Mouse (Mus musculus): Measurements from ENCODE around the gene Retnla. TPM values are rescaled to one million over a fixed set of nuclear protein-coding genes. Genes with fewer than 3 reads are reported as not detected.

Retnla gene
- polyA plus RNA-seq (2015; fragmentation: Nextera tagmentation; extraction: Ambion mirVana) = not detected in 2 replicates

- 61% methylated on average over 3 of the region's 3 CpGs for WGBS (ENCODE audit: insufficient replicate concordance)
- no peaks in the 10 kb centered on the region for H3K27me3 ChIP-seq (ENCODE audit: control insufficient read depth, insufficient read depth, low read depth, low read length)
- H3K36me3 ChIP-seq (ENCODE audit: control insufficient read depth, insufficient read depth) = no peaks in the 10 kb centered on the region
- no peaks in the 10 kb centered on the region for H3K9me3 ChIP-seq (replicated peaks; ENCODE audit: control insufficient read depth, low read length)
- H3K4me3 ChIP-seq (ENCODE audit: low read depth, low read length) = no peak within 1 kb of the TSS
- H3K4me1 ChIP-seq (ENCODE audit: control insufficient read depth, low read depth, low read length) = no peaks in the 10 kb centered on the region
- no peak for ATAC-seq (ENCODE audit: low read depth)
- H3K27ac ChIP-seq (ENCODE audit: low read length) = no peak within 1 kb of the TSS
- no peak within 1 kb of the TSS for H3K4me2 ChIP-seq (ENCODE audit: low read depth, low read length)
- H3K9ac ChIP-seq (ENCODE audit: low read depth, low read length) = no peak within 1 kb of the TSS
These were observed at the start of gene Retnla for GRCm38 (mm10) chr16:48842266-48842665. Gene Retnla (plus strand): TSS chr16:48842551.

- Histone ChIP-seq H3K4me3 (ENCODE audit: low read depth, low read length) (no peak overlapping the region), H3K9ac (ENCODE audit: low read depth, low read length) (no peak overlapping the region), H3K4me1 (ENCODE audit: control insufficient read depth, low read depth, low read length) (no peaks in the 10 kb centered on the region), H3K9me3 (replicated peaks; ENCODE audit: control insufficient read depth, low read length) (no peaks in the 10 kb centered on the region), H3K4me2 (ENCODE audit: low read depth, low read length) (no peak overlapping the region), H3K27me3 (ENCODE audit: control insufficient read depth, insufficient read depth, low read depth, low read length) (no peaks in the 10 kb centered on the region), H3K27ac (ENCODE audit: low read length) (no peak overlapping the region), H3K36me3 (ENCODE audit: control insufficient read depth, insufficient read depth) (no peaks in the 10 kb centered on the region)
- 28% methylated on average over 3 of the region's 3 CpGs for WGBS (ENCODE audit: insufficient replicate concordance)
- no peak for ATAC-seq (ENCODE audit: low read depth)
These were observed 44.1 kb upstream of the Retnla start for GRCm38 (mm10) chr16:48798285-48798684.

- Histone ChIP-seq H3K36me3 (ENCODE audit: control insufficient read depth, insufficient read depth) (no peaks in the 10 kb centered on the region), H3K9ac (ENCODE audit: low read depth, low read length) (no peak overlapping the region), H3K4me3 (ENCODE audit: low read depth, low read length) (no peak overlapping the region), H3K9me3 (replicated peaks; ENCODE audit: control insufficient read depth, low read length) (no peaks in the 10 kb centered on the region), H3K27ac (ENCODE audit: low read length) (no peak overlapping the region), H3K4me1 (ENCODE audit: control insufficient read depth, low read depth, low read length) (no peaks in the 10 kb centered on the region), H3K4me2 (ENCODE audit: low read depth, low read length) (no peak overlapping the region), H3K27me3 (ENCODE audit: control insufficient read depth, insufficient read depth, low read depth, low read length) (no peaks in the 10 kb centered on the region)
- 46% methylated on average over 3 of the region's 3 CpGs for WGBS (ENCODE audit: insufficient replicate concordance)
- ATAC-seq (ENCODE audit: low read depth) = no peak
These were observed 42.9 kb upstream of the Retnla start for GRCm38 (mm10) chr16:48799470-48799869.

- no peaks in the 10 kb centered on the region for H3K9me3 ChIP-seq (replicated peaks; ENCODE audit: control insufficient read depth, low read length)
- no peak overlapping the region for H3K9ac ChIP-seq (ENCODE audit: low read depth, low read length)
- H3K4me2 ChIP-seq (ENCODE audit: low read depth, low read length) = no peak overlapping the region
- no peak overlapping the region for H3K4me3 ChIP-seq (ENCODE audit: low read depth, low read length)
- H3K27ac ChIP-seq (ENCODE audit: low read length) = no peak overlapping the region
- H3K27me3 ChIP-seq (ENCODE audit: control insufficient read depth, insufficient read depth, low read depth, low read length) = no peaks in the 10 kb centered on the region
- no peaks in the 10 kb centered on the region for H3K4me1 ChIP-seq (ENCODE audit: control insufficient read depth, low read depth, low read length)
- no peak for ATAC-seq (ENCODE audit: low read depth)
- no peaks in the 10 kb centered on the region for H3K36me3 ChIP-seq (ENCODE audit: control insufficient read depth, insufficient read depth)
- WGBS (ENCODE audit: insufficient replicate concordance) = 43% methylated on average over 2 of the region's 2 CpGs
These were observed 41.4 kb upstream of the Retnla start for GRCm38 (mm10) chr16:48800906-48801305.

GRCm38 (mm10) chr16:48805412-48805811 is 36.9 kb upstream of the Retnla start:
- Histone ChIP-seq H3K4me3 (ENCODE audit: low read depth, low read length) (no peak overlapping the region), H3K27me3 (ENCODE audit: control insufficient read depth, insufficient read depth, low read depth, low read length) (no peaks in the 10 kb centered on the region), H3K9me3 (replicated peaks; ENCODE audit: control insufficient read depth, low read length) (no peaks in the 10 kb centered on the region), H3K4me2 (ENCODE audit: low read depth, low read length) (no peak overlapping the region), H3K4me1 (ENCODE audit: control insufficient read depth, low read depth, low read length) (no peaks in the 10 kb centered on the region), H3K36me3 (ENCODE audit: control insufficient read depth, insufficient read depth) (no peaks in the 10 kb centered on the region), H3K9ac (ENCODE audit: low read depth, low read length) (no peak overlapping the region), H3K27ac (ENCODE audit: low read length) (no peak overlapping the region)
- no peak for ATAC-seq (ENCODE audit: low read depth)
- 49% methylated on average over 1 of the region's 1 CpGs for WGBS (ENCODE audit: insufficient replicate concordance)

GRCm38 (mm10) chr16:48806521-48806920 is 35.8 kb upstream of the Retnla start:
- Histone ChIP-seq H3K9me3 (replicated peaks; ENCODE audit: control insufficient read depth, low read length) (no peaks in the 10 kb centered on the region), H3K36me3 (ENCODE audit: control insufficient read depth, insufficient read depth) (no peaks in the 10 kb centered on the region), H3K9ac (ENCODE audit: low read depth, low read length) (no peak overlapping the region), H3K27me3 (ENCODE audit: control insufficient read depth, insufficient read depth, low read depth, low read length) (no peaks in the 10 kb centered on the region), H3K4me1 (ENCODE audit: control insufficient read depth, low read depth, low read length) (no peaks in the 10 kb centered on the region), H3K27ac (ENCODE audit: low read length) (no peak overlapping the region), H3K4me2 (ENCODE audit: low read depth, low read length) (no peak overlapping the region), H3K4me3 (ENCODE audit: low read depth, low read length) (no peak overlapping the region)
- no peak for ATAC-seq (ENCODE audit: low read depth)
- 21% methylated on average over 1 of the region's 1 CpGs for WGBS (ENCODE audit: insufficient replicate concordance)

- Histone ChIP-seq H3K4me3 (ENCODE audit: low read depth, low read length) (no peak overlapping the region), H3K9ac (ENCODE audit: low read depth, low read length) (no peak overlapping the region), H3K36me3 (ENCODE audit: control insufficient read depth, insufficient read depth) (no peaks in the 10 kb centered on the region), H3K27me3 (ENCODE audit: control insufficient read depth, insufficient read depth, low read depth, low read length) (no peaks in the 10 kb centered on the region), H3K4me2 (ENCODE audit: low read depth, low read length) (no peak overlapping the region), H3K9me3 (replicated peaks; ENCODE audit: control insufficient read depth, low read length) (no peaks in the 10 kb centered on the region), H3K4me1 (ENCODE audit: control insufficient read depth, low read depth, low read length) (no peaks in the 10 kb centered on the region), H3K27ac (ENCODE audit: low read length) (no peak overlapping the region)
- WGBS (ENCODE audit: insufficient replicate concordance) = 32% methylated on average over 2 of the region's 2 CpGs
- ATAC-seq (ENCODE audit: low read depth) = no peak
These were observed 33.0 kb upstream of the Retnla start for GRCm38 (mm10) chr16:48809374-48809773.

GRCm38 (mm10) chr16:48811881-48812436 is 30.4 kb upstream of the Retnla start:
- H3K4me3 ChIP-seq (ENCODE audit: low read depth, low read length) = no peak overlapping the region
- H3K9me3 ChIP-seq (replicated peaks; ENCODE audit: control insufficient read depth, low read length) = no peaks in the 10 kb centered on the region
- no peak overlapping the region for H3K9ac ChIP-seq (ENCODE audit: low read depth, low read length)
- no peaks in the 10 kb centered on the region for H3K4me1 ChIP-seq (ENCODE audit: control insufficient read depth, low read depth, low read length)
- no peaks in the 10 kb centered on the region for H3K27me3 ChIP-seq (ENCODE audit: control insufficient read depth, insufficient read depth, low read depth, low read length)
- H3K36me3 ChIP-seq (ENCODE audit: control insufficient read depth, insufficient read depth) = no peaks in the 10 kb centered on the region
- no peak for ATAC-seq (ENCODE audit: low read depth)
- no peak overlapping the region for H3K27ac ChIP-seq (ENCODE audit: low read length)
- no peak overlapping the region for H3K4me2 ChIP-seq (ENCODE audit: low read depth, low read length)
- 56% methylated on average over 7 of the region's 7 CpGs for whole genome bisulfite sequencing (ENCODE audit: insufficient replicate concordance)

GRCm38 (mm10) chr16:48816695-48817094 is 25.7 kb upstream of the Retnla start, which contains the start of gene Retnlb:
Gene Retnlb (plus strand): TSS chr16:48816856.
- no peaks in the 10 kb centered on the region for H3K36me3 ChIP-seq (ENCODE audit: control insufficient read depth, insufficient read depth)

More at GRCm38 (mm10) chr16:48816695-48817094, 25.7 kb upstream of the Retnla start, which contains the start of gene Retnlb:
- no peak within 1 kb of the TSS for H3K4me2 ChIP-seq (ENCODE audit: low read depth, low read length)
- no peak for ATAC-seq (ENCODE audit: low read depth)
- no peak within 1 kb of the TSS for H3K4me3 ChIP-seq (ENCODE audit: low read depth, low read length)
- H3K9me3 ChIP-seq (replicated peaks; ENCODE audit: control insufficient read depth, low read length) = no peaks in the 10 kb centered on the region
- H3K27ac ChIP-seq (ENCODE audit: low read length) = no peak within 1 kb of the TSS
- no peaks in the 10 kb centered on the region for H3K4me1 ChIP-seq (ENCODE audit: control insufficient read depth, low read depth, low read length)
- H3K27me3 ChIP-seq (ENCODE audit: control insufficient read depth, insufficient read depth, low read depth, low read length) = no peaks in the 10 kb centered on the region
- no peak within 1 kb of the TSS for H3K9ac ChIP-seq (ENCODE audit: low read depth, low read length)
- 70% methylated on average over 2 of the region's 2 CpGs for WGBS (ENCODE audit: insufficient replicate concordance)
